Mouse (Mus musculus): ENCODE results near the gene Zbtb7b. TPM values are rescaled to one million over a fixed set of nuclear protein-coding genes. Genes with fewer than 3 reads are reported as not detected.

The Zbtb7b gene
- polyA plus RNA-seq, 1 experiment = 64.9 TPM

DNA sequence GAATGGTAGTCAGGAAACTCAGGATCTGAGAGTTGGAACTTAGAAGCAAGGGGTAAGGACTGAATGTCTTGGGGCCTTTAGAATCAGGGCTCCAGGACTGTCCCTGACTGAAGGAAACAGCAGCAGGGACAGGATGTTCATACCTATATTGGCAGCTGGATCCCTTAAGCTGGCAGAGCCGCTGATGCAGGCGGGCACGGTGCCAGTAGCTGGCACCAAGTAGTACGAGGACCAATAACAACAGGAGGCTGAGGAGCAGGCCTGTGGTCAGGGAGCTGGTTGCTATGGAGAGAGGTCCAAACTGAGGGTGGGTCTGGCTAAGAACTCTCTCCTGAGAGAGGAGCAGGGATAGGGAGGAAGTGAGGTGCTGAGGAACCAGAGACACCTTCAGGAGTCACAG is 52.8 kb downstream of the Zbtb7b start:
- 90% methylated on average over 4 of the region's 4 CpGs for WGBS
- no peak for DNase-seq
- Histone ChIP-seq H3K27me3 (ENCODE audit: control insufficient read depth, insufficient read depth, low read length) (no peaks in the 10 kb centered on the region), H3K4me3 (ENCODE audit: control insufficient read depth, insufficient read depth, low read length) (no peak overlapping the region), H3K4me1 (replicated peaks; ENCODE audit: control insufficient read depth, insufficient read depth, low read length) (peaks cover 9% of the 10 kb centered on the region), H3K27ac (ENCODE audit: control insufficient read depth, insufficient read depth, low read length) (no peak overlapping the region), H3K36me3 (ENCODE audit: control insufficient read depth, insufficient read depth, low read length) (no peaks in the 10 kb centered on the region)
- TF ChIP-seq CTCF (IDR thresholded peaks at IDR 0.05; ENCODE audit: borderline replicate concordance, control insufficient read depth, extremely low read depth, insufficient read depth, low read length, poor library complexity) (no peak), POLR2A (IDR thresholded peaks at IDR 0.05; ENCODE audit: control insufficient read depth, extremely low read depth, insufficient read depth, low read length, poor library complexity) (no peak)

GRCm38 (mm10) chr3:89340465-89340864 is 54.1 kb downstream of the Zbtb7b start:
- no peaks in the 10 kb centered on the region for H3K27me3 ChIP-seq (ENCODE audit: control insufficient read depth, insufficient read depth, low read length)
- H3K4me1 ChIP-seq (replicated peaks; ENCODE audit: control insufficient read depth, insufficient read depth, low read length) = peaks cover 9% of the 10 kb centered on the region
- peak; percentile 78 for DNase-seq
- WGBS = 14% methylated on average over 11 of the region's 11 CpGs
- no peak for TF ChIP-seq POLR2A (IDR thresholded peaks at IDR 0.05; ENCODE audit: control insufficient read depth, extremely low read depth, insufficient read depth, low read length, poor library complexity)
- TF ChIP-seq CTCF (IDR thresholded peaks at IDR 0.05; ENCODE audit: borderline replicate concordance, control insufficient read depth, extremely low read depth, insufficient read depth, low read length, poor library complexity) = peak; percentile 87; the same call in 1 of the 2 replicates
- H3K27ac ChIP-seq (ENCODE audit: control insufficient read depth, insufficient read depth, low read length) = no peak overlapping the region
- H3K4me3 ChIP-seq (ENCODE audit: control insufficient read depth, insufficient read depth, low read length) = no peak overlapping the region
- no peaks in the 10 kb centered on the region for H3K36me3 ChIP-seq (ENCODE audit: control insufficient read depth, insufficient read depth, low read length)

GRCm38 (mm10) chr3:89339416-89339815 is 55.2 kb downstream of the Zbtb7b start:
- no peaks in the 10 kb centered on the region for H3K36me3 ChIP-seq (ENCODE audit: control insufficient read depth, insufficient read depth, low read length)
- no peaks in the 10 kb centered on the region for H3K27me3 ChIP-seq (ENCODE audit: control insufficient read depth, insufficient read depth, low read length)
- H3K4me1 ChIP-seq (replicated peaks; ENCODE audit: control insufficient read depth, insufficient read depth, low read length) = peaks cover 9% of the 10 kb centered on the region
- 61% methylated on average over 8 of the region's 8 CpGs for WGBS
- TF ChIP-seq POLR2A (IDR thresholded peaks at IDR 0.05; ENCODE audit: control insufficient read depth, extremely low read depth, insufficient read depth, low read length, poor library complexity) (no peak), CTCF (IDR thresholded peaks at IDR 0.05; ENCODE audit: borderline replicate concordance, control insufficient read depth, extremely low read depth, insufficient read depth, low read length, poor library complexity) (peak; percentile 75; the same call in 1 of the 2 replicates)
- DNase-seq = peak; percentile 69
- no peak overlapping the region for H3K4me3 ChIP-seq (ENCODE audit: control insufficient read depth, insufficient read depth, low read length)
- no peak overlapping the region for H3K27ac ChIP-seq (ENCODE audit: control insufficient read depth, insufficient read depth, low read length)

DNA sequence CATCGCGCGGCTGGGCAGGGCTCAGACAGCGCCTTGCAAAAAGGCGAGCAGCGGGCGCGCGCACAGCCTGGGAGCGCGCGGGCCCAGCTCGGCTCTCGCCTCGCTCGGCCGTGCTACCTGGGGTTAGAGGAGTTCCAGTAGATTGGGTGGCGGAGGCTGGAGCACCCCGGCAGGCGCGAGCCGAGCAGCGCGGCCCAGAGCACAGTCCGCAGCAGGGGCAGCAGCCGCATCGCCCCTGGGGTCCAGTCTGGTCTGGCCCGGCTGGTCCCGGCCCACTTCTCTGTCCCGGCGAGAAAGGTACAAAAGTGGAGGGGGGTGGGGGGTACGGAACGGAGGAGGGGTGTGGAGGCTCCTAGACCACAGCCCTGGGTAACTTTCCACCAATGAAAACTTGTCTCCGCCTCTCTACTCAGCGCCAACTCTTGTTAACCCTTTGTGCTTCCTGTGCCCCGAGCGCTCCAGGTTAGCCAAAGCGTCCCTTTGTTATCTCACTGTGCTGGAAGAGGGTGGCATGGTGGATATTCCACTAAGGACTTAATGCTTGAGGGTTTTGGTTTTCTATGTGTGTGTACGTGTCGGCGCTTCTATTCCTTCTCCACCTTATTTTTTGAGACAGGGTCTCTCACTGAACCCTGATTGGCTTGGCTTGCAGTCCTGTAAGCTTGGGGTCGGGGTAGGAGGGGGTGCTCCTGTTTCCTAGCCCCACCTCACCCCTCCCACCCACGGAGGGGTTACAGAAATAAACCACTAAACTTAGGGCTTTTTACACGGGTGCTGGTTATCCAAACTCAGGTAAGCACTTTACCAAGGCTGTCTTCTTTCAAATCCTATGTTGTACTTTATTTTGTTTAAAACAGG is 56.6 kb downstream of the Zbtb7b start, which contains the start of gene Efna4:
Efna4 (minus strand) TSS at position 308 of the 858 bp plus-strand sequence.
- H3K27ac ChIP-seq (ENCODE audit: control insufficient read depth, insufficient read depth, low read length) = no peak within 1 kb of the TSS
- H3K36me3 ChIP-seq (ENCODE audit: control insufficient read depth, insufficient read depth, low read length) = no peaks in the 10 kb centered on the region
- TF ChIP-seq POLR2A (IDR thresholded peaks at IDR 0.05; ENCODE audit: control insufficient read depth, extremely low read depth, insufficient read depth, low read length, poor library complexity) (no peak), CTCF (IDR thresholded peaks at IDR 0.05; ENCODE audit: borderline replicate concordance, control insufficient read depth, extremely low read depth, insufficient read depth, low read length, poor library complexity) (no peak)
- H3K4me3 ChIP-seq (ENCODE audit: control insufficient read depth, insufficient read depth, low read length) = peak within 1 kb of the TSS; percentile 80
- DNase-seq = peak; percentile 65
- H3K4me1 ChIP-seq (replicated peaks; ENCODE audit: control insufficient read depth, insufficient read depth, low read length) = peaks cover 9% of the 10 kb centered on the region
- WGBS = 2% methylated on average over 44 of the region's 44 CpGs
- H3K27me3 ChIP-seq (ENCODE audit: control insufficient read depth, insufficient read depth, low read length) = no peaks in the 10 kb centered on the region

GRCm38 (mm10) chr3:89337062-89337720 is 57.4 kb downstream of the Zbtb7b start:
- Histone ChIP-seq H3K27ac (ENCODE audit: control insufficient read depth, insufficient read depth, low read length) (no peak overlapping the region), H3K36me3 (ENCODE audit: control insufficient read depth, insufficient read depth, low read length) (no peaks in the 10 kb centered on the region), H3K4me3 (ENCODE audit: control insufficient read depth, insufficient read depth, low read length) (peak overlapping the region; percentile 80), H3K27me3 (ENCODE audit: control insufficient read depth, insufficient read depth, low read length) (no peaks in the 10 kb centered on the region), H3K4me1 (replicated peaks; ENCODE audit: control insufficient read depth, insufficient read depth, low read length) (peaks cover 9% of the 10 kb centered on the region)
- DNase-seq = no peak
- 3% methylated on average over 21 of the region's 21 CpGs for WGBS
- TF ChIP-seq POLR2A (IDR thresholded peaks at IDR 0.05; ENCODE audit: control insufficient read depth, extremely low read depth, insufficient read depth, low read length, poor library complexity) = no peak
- 0 out of 2 replicates have a peak, but pooled peaks have one; percentile 16 for TF ChIP-seq CTCF (IDR thresholded peaks at IDR 0.05; ENCODE audit: borderline replicate concordance, control insufficient read depth, extremely low read depth, insufficient read depth, low read length, poor library complexity)

DNA sequence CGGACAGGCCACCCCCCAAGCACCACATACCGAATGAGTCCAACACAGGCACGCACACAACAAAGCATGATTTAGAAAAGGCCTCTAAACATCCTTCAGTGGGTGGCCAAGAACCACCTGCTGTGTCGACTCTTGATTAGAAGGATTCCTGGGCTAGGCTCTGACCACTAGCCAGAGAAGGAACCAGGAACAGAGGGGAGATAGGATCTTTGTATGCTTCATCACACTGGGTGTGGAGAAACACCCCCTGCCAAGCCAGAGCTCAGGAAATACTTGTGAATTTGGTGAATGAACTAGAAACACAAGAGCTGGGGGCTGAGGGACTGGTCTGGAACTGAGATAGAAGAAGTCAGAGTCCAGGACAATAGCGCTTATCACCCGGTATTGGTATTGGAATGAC is 58.0 kb downstream of the Zbtb7b start:
- 77% methylated on average over 6 of the region's 6 CpGs for WGBS
- H3K4me3 ChIP-seq (ENCODE audit: control insufficient read depth, insufficient read depth, low read length) = no peak overlapping the region
- no peaks in the 10 kb centered on the region for H3K36me3 ChIP-seq (ENCODE audit: control insufficient read depth, insufficient read depth, low read length)
- peaks cover 9% of the 10 kb centered on the region for H3K4me1 ChIP-seq (replicated peaks; ENCODE audit: control insufficient read depth, insufficient read depth, low read length)
- TF ChIP-seq POLR2A (IDR thresholded peaks at IDR 0.05; ENCODE audit: control insufficient read depth, extremely low read depth, insufficient read depth, low read length, poor library complexity) (no peak), CTCF (IDR thresholded peaks at IDR 0.05; ENCODE audit: borderline replicate concordance, control insufficient read depth, extremely low read depth, insufficient read depth, low read length, poor library complexity) (no peak)
- no peaks in the 10 kb centered on the region for H3K27me3 ChIP-seq (ENCODE audit: control insufficient read depth, insufficient read depth, low read length)
- no peak overlapping the region for H3K27ac ChIP-seq (ENCODE audit: control insufficient read depth, insufficient read depth, low read length)
- no peak for DNase-seq

Measured in thymus, adult 2 months (tissue).